ENCODE assay signal across 16 mouse cellular contexts in the genomic region with DNA sequence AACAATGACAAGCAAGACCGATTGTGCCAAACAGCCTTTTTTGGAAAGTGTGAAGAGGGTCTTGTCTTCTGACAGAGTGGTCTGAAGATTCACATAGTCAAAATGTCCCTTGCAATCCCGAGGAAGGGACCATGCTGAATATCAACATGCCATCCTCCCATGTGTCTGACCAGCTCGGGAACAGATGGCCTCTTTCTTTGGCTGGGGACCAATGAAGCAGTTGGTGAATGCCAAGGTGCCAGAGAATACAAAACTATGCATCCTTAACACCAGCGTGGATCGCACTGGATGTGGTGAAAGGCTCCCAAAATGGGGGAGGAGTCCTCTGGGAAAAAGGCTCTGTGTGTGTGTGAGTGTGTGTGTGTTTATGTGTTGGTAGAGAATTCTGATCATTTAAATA. TPM values are rescaled to one million over a fixed set of nuclear protein-coding genes. Genes with fewer than 3 reads are reported as not detected.
DNase-seq lines count a peak whose midpoint lies in the region; ATAC-seq lines count a peak whose summit lies in the region.
"Had no signal": no experiment of that assay in that cellular context is flagged by ENCODE, and none has a peak within 500 bp of the region (broad histone marks: within the 10 kb centered on the region; RNA-seq: fewer than 3 reads in every experiment).

No protein-coding gene starts in this region.

- no peaks in the 10 kb centered on the region for H3K9me3 ChIP-seq in forebrain, embryonic 12.5 days
- no peaks in the 10 kb centered on the region for H3K9me3 ChIP-seq in forebrain, embryonic 10.5 days
- H3K9me3 ChIP-seq in forebrain, embryonic 15.5 days, result no peaks in the 10 kb centered on the region
- H3K9me3 ChIP-seq: limb, embryonic 10.5 days; liver, embryonic 15.5 days; midbrain, embryonic 13.5 days had no signal

- no peak overlapping the region for H3K27ac ChIP-seq in forebrain, embryonic 12.5 days
- H3K27ac ChIP-seq in forebrain, embryonic 10.5 days, result no peak overlapping the region
- H3K27ac ChIP-seq in forebrain, embryonic 15.5 days (replicated peaks), result peak overlapping the region; percentile 41
- H3K27ac ChIP-seq: limb, embryonic 10.5 days; liver, embryonic 15.5 days; midbrain, embryonic 13.5 days had no signal

- 74% methylated on average over 5 of the region's 5 CpGs for WGBS in forebrain, embryonic 12.5 days
- 89% methylated on average over 5 of the region's 5 CpGs for WGBS in forebrain, embryonic 10.5 days
- WGBS in forebrain, embryonic 15.5 days, result 53% methylated on average over 5 of the region's 5 CpGs

- H3K4me1 ChIP-seq in forebrain, embryonic 12.5 days, result peaks cover 15% of the 10 kb centered on the region
- H3K4me1 ChIP-seq in forebrain, embryonic 10.5 days, result peaks cover 26% of the 10 kb centered on the region
- H3K4me1 ChIP-seq in forebrain, embryonic 15.5 days, result peaks cover 30% of the 10 kb centered on the region
- H3K4me1 ChIP-seq: liver, embryonic 15.5 days had no signal

- H3K4me3 ChIP-seq in forebrain, embryonic 12.5 days (replicated peaks), result no peak overlapping the region
- no peak overlapping the region for H3K4me3 ChIP-seq in forebrain, embryonic 10.5 days
- H3K4me3 ChIP-seq in forebrain, embryonic 15.5 days, result no peak overlapping the region
- H3K4me3 ChIP-seq: erythroblast, embryonic 14.5 days; limb, embryonic 10.5 days; liver, embryonic 15.5 days; midbrain, embryonic 13.5 days had no signal

- H3K36me3 ChIP-seq in forebrain, embryonic 12.5 days (replicated peaks), result no peaks in the 10 kb centered on the region
- H3K36me3 ChIP-seq in forebrain, embryonic 10.5 days (replicated peaks), result no peaks in the 10 kb centered on the region
- H3K36me3 ChIP-seq in forebrain, embryonic 15.5 days, result no peaks in the 10 kb centered on the region
- H3K36me3 ChIP-seq: limb, embryonic 10.5 days; liver, embryonic 15.5 days had no signal

- no peaks in the 10 kb centered on the region; the same call in 1 of the 2 replicates for H3K27me3 ChIP-seq in forebrain, embryonic 12.5 days
- H3K27me3 ChIP-seq in forebrain, embryonic 10.5 days (ENCODE audit: poor library complexity, severe bottlenecking), result peaks cover 23% of the 10 kb centered on the region; the same call in 1 of the 2 replicates
- no peaks in the 10 kb centered on the region for H3K27me3 ChIP-seq in forebrain, embryonic 15.5 days
- H3K27me3 ChIP-seq: CH12.LX; liver, embryonic 15.5 days; midbrain, embryonic 13.5 days had no signal

- DNase-seq in forebrain, embryonic 10.5 days (ENCODE audit: extremely low spot score, low spot score), result no peak
- DNase-seq in right cerebral cortex, adult 18-20 months, result peak; percentile 48
- no peak for DNase-seq in right cerebral cortex, postnatal 25 days
- DNase-seq in adrenal gland, postnatal 4 days (ENCODE audit: low spot score in 2 of 2), result no peak
- no peak for DNase-seq in gastrocnemius, postnatal 10 days
- no peak for DNase-seq in urinary bladder, postnatal 4 days (ENCODE audit: low spot score in 2 of 2)
- DNase-seq: gastrocnemius, postnatal 14 days; heart, postnatal 14 days had no signal

- ATAC-seq in forebrain, embryonic 12.5 days (ENCODE audit: low FRiP score), result peak; percentile 20; the same call in 1 of the 2 replicates
- ATAC-seq in forebrain, embryonic 15.5 days (replicated peaks), result peak; percentile 85
- ATAC-seq: activated CD4-positive, CD25-positive, alpha-beta regulatory T cell, adult 4 months; midbrain, embryonic 13.5 days had no signal

- H3K9ac ChIP-seq in forebrain, embryonic 12.5 days, result no peak overlapping the region
- no peak overlapping the region for H3K9ac ChIP-seq in forebrain, embryonic 15.5 days (replicated peaks)
- H3K9ac ChIP-seq: liver, embryonic 15.5 days; midbrain, embryonic 13.5 days had no signal

- no peak overlapping the region for H3K4me2 ChIP-seq in forebrain, embryonic 12.5 days
- H3K4me2 ChIP-seq in forebrain, embryonic 15.5 days (replicated peaks), result no peak overlapping the region
- H3K4me2 ChIP-seq: liver, embryonic 15.5 days; midbrain, embryonic 13.5 days had no signal

RNA-seq across cellular contexts. Expression of a gene that starts 56.5 kb away (rescaled TPM):
- 26.7 and 28.7 TPM in 2 replicates for polyA plus RNA-seq in forebrain, embryonic 12.5 days (2016; fragmentation: Nextera tagmentation; extraction: Ambion mirVana)
- 9.1 and 11.0 TPM in 2 replicates for polyA plus RNA-seq in forebrain, embryonic 10.5 days (2016; fragmentation: Nextera tagmentation; extraction: Ambion mirVana)
- polyA plus RNA-seq in forebrain, embryonic 15.5 days (2015; fragmentation: Nextera tagmentation; extraction: Ambion mirVana), result 40.5 and 42.3 TPM in 2 replicates
- 1 to 10 TPM; 4.5 to 5.7 TPM for total RNA-seq in adrenal gland, postnatal 4 days (2021)
- total RNA-seq in gastrocnemius, postnatal 10 days (2021), result 1 to 10 TPM; 4.7 to 5.7 TPM
- total RNA-seq: CH12.LX had no signal
- polyA plus RNA-seq: activated CD4-positive, CD25-positive, alpha-beta regulatory T cell, adult 4 months; erythroblast, embryonic 14.5 days had no signal
